ENCODE assay signal across 9 mouse cellular contexts in the genomic region with DNA sequence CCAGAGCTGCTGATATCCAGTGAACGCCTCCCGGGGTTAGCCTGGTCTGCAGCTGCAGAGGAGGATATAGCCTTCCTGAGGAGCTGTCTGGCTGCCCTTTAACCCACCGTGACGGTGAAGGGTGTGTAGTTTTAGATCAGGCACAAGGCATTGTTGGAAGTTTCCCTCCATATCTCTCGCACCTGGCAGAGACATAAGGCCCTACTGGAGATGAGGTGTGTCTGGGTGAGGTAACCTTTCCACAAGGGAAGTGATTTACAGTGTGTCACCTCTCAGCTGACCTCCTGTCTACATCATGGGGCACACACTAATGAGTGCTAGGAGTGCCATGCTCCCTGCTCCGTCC. TPM values are rescaled to one million over a fixed set of nuclear protein-coding genes. Genes with fewer than 3 reads are reported as not detected.
DNase-seq lines count a peak whose midpoint lies in the region; ATAC-seq and TF ChIP-seq lines count a peak whose summit lies in the region.
"Had no signal": no experiment of that assay in that cellular context is flagged by ENCODE, and none has a peak within 500 bp of the region (broad histone marks: within the 10 kb centered on the region; RNA-seq: fewer than 3 reads in every experiment).

No protein-coding gene starts in this region.

- WGBS in heart, embryonic 13.5 days = 68% methylated on average over 6 of the region's 6 CpGs
- 77% methylated on average over 6 of the region's 6 CpGs for WGBS in forebrain, postnatal 0 days
- WGBS in midbrain, embryonic 10.5 days = 78% methylated on average over 6 of the region's 6 CpGs

- no peak overlapping the region for H3K27ac ChIP-seq in heart, embryonic 13.5 days (replicated peaks)
- 0 out of 2 replicates have a peak overlapping the region, but pooled peaks have one; percentile 94 for H3K27ac ChIP-seq in forebrain, postnatal 0 days (ENCODE audit: low read depth, low read length)
- H3K27ac ChIP-seq in midbrain, embryonic 10.5 days (replicated peaks) = no peak overlapping the region
- H3K27ac ChIP-seq: liver, embryonic 14.5 days had no signal

- H3K4me2 ChIP-seq in heart, embryonic 13.5 days = peak overlapping the region; percentile 85
- peak overlapping the region; percentile 90 for H3K4me2 ChIP-seq in forebrain, postnatal 0 days (ENCODE audit: low read depth)

- DNase-seq in heart, postnatal 4 days = no peak
- peak; percentile 48 for DNase-seq in ES-CJ7 (ENCODE audit: low read depth, low spot score)
- no peak for DNase-seq in forebrain, postnatal 0 days
- no peak for DNase-seq in midbrain, embryonic 10.5 days (ENCODE audit: low spot score)
- no peak for DNase-seq in thymus, postnatal 10 days (ENCODE audit: low spot score in 2 of 2)
- no peak for DNase-seq in spleen, adult 12 weeks (ENCODE audit: low spot score)
- DNase-seq in layer of hippocampus, adult 9-10 months (ENCODE audit: low spot score) = no peak

- no peak overlapping the region for H3K9ac ChIP-seq in heart, embryonic 13.5 days
- H3K9ac ChIP-seq in forebrain, postnatal 0 days = no peak overlapping the region
- H3K9ac ChIP-seq: liver, embryonic 14.5 days had no signal

- peak overlapping the region; percentile 80 for H3K4me3 ChIP-seq in heart, embryonic 13.5 days
- H3K4me3 ChIP-seq in forebrain, postnatal 0 days (ENCODE audit: low read depth, low read length) = no peak overlapping the region
- peak overlapping the region; percentile 88; the same call in 1 of the 2 replicates for H3K4me3 ChIP-seq in midbrain, embryonic 10.5 days

- no peaks in the 10 kb centered on the region for H3K9me3 ChIP-seq in heart, embryonic 13.5 days
- no peaks in the 10 kb centered on the region for H3K9me3 ChIP-seq in forebrain, postnatal 0 days (ENCODE audit: low read length)
- no peaks in the 10 kb centered on the region for H3K9me3 ChIP-seq in midbrain, embryonic 10.5 days (replicated peaks)

- no peaks in the 10 kb centered on the region for H3K27me3 ChIP-seq in heart, embryonic 13.5 days (replicated peaks)
- H3K27me3 ChIP-seq in forebrain, postnatal 0 days (ENCODE audit: insufficient read depth, low read length) = no peaks in the 10 kb centered on the region
- peaks cover 21% of the 10 kb centered on the region for H3K27me3 ChIP-seq in midbrain, embryonic 10.5 days (ENCODE audit: low read depth, poor library complexity, severe bottlenecking)

- H3K4me1 ChIP-seq in heart, embryonic 13.5 days = peaks cover 69% of the 10 kb centered on the region
- peaks cover 17% of the 10 kb centered on the region for H3K4me1 ChIP-seq in forebrain, postnatal 0 days (ENCODE audit: insufficient read depth)
- H3K4me1 ChIP-seq in midbrain, embryonic 10.5 days = peaks cover 68% of the 10 kb centered on the region

- ATAC-seq in heart, embryonic 13.5 days (ENCODE audit: extremely low read depth, insufficient number of reproducible peaks, low FRiP score, low TSS enrichment) = no peak
- no peak for ATAC-seq in forebrain, postnatal 0 days

- TF ChIP-seq CTCF in forebrain, postnatal 0 days (IDR thresholded peaks at IDR 0.05; ENCODE audit: low read depth) = no peak

- peaks cover 5% of the 10 kb centered on the region; the same call in 1 of the 2 replicates for H3K36me3 ChIP-seq in heart, embryonic 13.5 days
- H3K36me3 ChIP-seq in forebrain, postnatal 0 days (ENCODE audit: insufficient read depth) = peaks cover 9% of the 10 kb centered on the region; the same call in 1 of the 2 replicates
- H3K36me3 ChIP-seq in midbrain, embryonic 10.5 days = peaks cover 34% of the 10 kb centered on the region

RNA-seq across cellular contexts. Expression of a gene that starts 7.4 kb away (rescaled TPM):
- 7.3 and 7.6 TPM in 2 replicates for polyA plus RNA-seq in heart, embryonic 13.5 days (2015; fragmentation: Nextera tagmentation; extraction: Ambion mirVana)
- total RNA-seq in heart, postnatal 4 days (2021) = 10 to 100 TPM; 11.8 to 13.7 TPM
- total RNA-seq in forebrain, postnatal 0 days (2014; rRNA removed) = 96.0 and 124 TPM in 2 replicates
- 22.8 and 29.1 TPM in 2 replicates for polyA plus RNA-seq in forebrain, postnatal 0 days (2015; fragmentation: Nextera tagmentation; extraction: Ambion mirVana)
- polyA plus RNA-seq in midbrain, embryonic 10.5 days (2016; fragmentation: Nextera tagmentation; extraction: Ambion mirVana) = 16.1 and 19.3 TPM in 2 replicates

RNA-seq across cellular contexts. Expression of a gene that starts 58.2 kb away (rescaled TPM):
- polyA plus RNA-seq in heart, embryonic 13.5 days (2015; fragmentation: Nextera tagmentation; extraction: Ambion mirVana) = 64.1 and 65.4 TPM in 2 replicates
- 10 to 100 TPM; 35.8 to 35.9 TPM for total RNA-seq in heart, postnatal 4 days (2021)
- total RNA-seq in forebrain, postnatal 0 days (2014; rRNA removed) = 69.9 and 73.6 TPM in 2 replicates
- 139 TPM in 2 replicates for polyA plus RNA-seq in forebrain, postnatal 0 days (2015; fragmentation: Nextera tagmentation; extraction: Ambion mirVana)
- polyA plus RNA-seq in midbrain, embryonic 10.5 days (2016; fragmentation: Nextera tagmentation; extraction: Ambion mirVana) = 68.8 and 75.6 TPM in 2 replicates
